Mouse (Mus musculus) liver, postnatal 0 days (tissue): ENCODE measurements at regions not wholly inside any gene's neighbourhood (a gene's known extent, or its start where the extent isn't known, plus 50 kb on each side); places are given as distances from the start of the nearest gene placed in this dataset.

ENCODE experiments used
- CTCF ChIP-seq: sonication (generic); IDR thresholded peaks from 2 replicates; pipeline ENCODE4 v1.5.1; 2016; ENCODE audit warnings: antibody characterized with exemption, low read depth
- EP300 ChIP-seq: IDR thresholded peaks from 2 replicates; pipeline ENCODE4 v1.6.1; 2016; ENCODE audit warnings: antibody characterized with exemption, low read depth, mild to moderate bottlenecking

GRCm38 (mm10) chr4:119019013-119019781 is 57.8 kb downstream of the Lao1 start:
- TF ChIP-seq CTCF (0 out of 2 replicates have a peak, but pooled peaks have one; percentile 4), EP300 (no peak)
